Mouse (Mus musculus) layer of hippocampus, adult 9-10 months (tissue): Measurements from ENCODE around the gene Rnf220.

Experiments
- DNase-seq: peaks from one replicate; pipeline ENCODE4 v3.0.0; 2022; ENCODE audit warnings: low spot score

Gene Rnf220

DNA sequence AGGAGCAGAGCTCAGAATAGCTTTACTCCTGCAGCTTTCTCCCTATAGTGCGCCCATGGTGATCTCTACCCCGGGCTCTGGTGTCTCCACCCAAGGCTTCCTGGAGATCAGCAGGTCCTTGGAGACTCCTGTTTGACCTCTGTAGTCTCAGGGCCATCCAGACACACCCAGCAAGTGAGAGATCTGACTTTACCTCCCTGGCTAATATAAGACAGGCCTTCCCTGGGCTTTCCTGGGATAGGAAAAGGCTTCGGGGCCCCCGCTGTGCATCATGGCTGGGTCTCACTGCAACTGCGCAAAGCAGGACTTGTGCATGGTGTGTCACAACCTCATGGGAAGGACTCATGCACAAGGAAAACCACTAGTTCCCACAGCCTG lies 116.3 kb downstream of the Rnf220 start:
- no peak for DNase-seq

- no peak for DNase-seq
Measured at GRCm38 (mm10) chr4:117379803-117380557, 116.9 kb downstream of the Rnf220 start.

- DNase-seq = no peak
Measured at GRCm38 (mm10) chr4:117374078-117374540, 122.7 kb downstream of the Rnf220 start.

DNA sequence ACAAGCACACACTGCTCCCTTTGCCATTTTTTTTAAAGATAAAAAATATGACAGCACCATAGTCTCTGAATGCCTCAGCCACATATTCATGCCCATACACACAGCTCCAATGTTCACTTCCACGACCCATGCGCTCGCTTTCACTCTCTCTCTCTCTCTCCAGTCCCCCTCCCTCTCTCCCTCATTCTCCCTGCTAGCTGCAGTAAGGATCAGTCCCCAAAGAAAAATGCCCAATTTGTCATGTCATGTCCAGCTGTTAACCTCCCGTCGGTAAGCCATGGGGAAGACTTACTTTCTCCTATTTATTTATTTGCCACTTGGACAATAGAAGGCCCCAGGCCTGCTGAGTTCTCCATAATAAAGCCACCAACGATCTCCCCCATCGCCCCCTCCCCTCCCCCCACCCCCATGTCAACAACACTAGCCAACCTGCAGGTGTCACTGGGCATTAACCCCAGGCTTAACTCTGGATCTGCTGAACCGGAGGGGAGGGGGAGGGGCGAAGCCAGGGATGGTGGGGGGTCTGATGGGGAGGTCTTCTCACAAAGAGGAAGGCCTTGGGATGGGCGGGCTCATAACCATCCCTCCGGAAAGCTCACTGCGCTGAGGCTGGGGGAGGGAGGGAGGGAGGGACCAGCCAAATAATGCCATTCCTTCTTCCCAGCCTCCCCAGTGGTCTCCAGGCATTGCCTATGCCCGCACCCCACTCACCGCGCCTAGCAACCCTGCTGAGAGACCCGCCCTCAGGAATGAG lies 123.4 kb downstream of the Rnf220 start:
- DNase-seq = no peak

DNA sequence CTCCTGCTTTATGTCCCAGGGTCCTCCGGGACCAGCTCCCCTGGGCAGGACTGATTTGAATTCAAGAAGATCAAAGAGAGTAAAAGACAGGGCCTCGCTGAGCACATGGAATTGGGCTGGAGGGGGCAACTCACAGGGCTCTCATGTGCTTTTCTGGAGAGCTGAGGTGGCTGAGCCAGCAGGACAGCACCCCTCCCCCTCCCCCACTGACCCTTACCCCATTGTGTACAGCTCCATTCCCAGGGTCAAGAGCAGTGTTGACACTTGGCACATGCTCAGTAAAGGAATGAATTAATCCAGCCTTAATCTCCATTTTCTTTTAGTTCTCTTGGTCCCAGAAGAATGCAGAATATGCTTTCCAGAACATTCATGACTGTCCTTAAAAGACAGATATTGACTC lies 125.0 kb downstream of the Rnf220 start:
- DNase-seq = no peak

- no peak for DNase-seq
Measured at GRCm38 (mm10) chr4:117370354-117370753, 126.5 kb downstream of the Rnf220 start.

- DNase-seq = no peak
Measured at GRCm38 (mm10) chr4:117369571-117369970, 127.3 kb downstream of the Rnf220 start.

GRCm38 (mm10) chr4:117367365-117367764 lies 129.5 kb downstream of the Rnf220 start:
- no peak for DNase-seq

GRCm38 (mm10) chr4:117362085-117362484 lies 134.8 kb downstream of the Rnf220 start:
- no peak for DNase-seq

- DNase-seq = no peak
Measured at GRCm38 (mm10) chr4:117361558-117361873, 135.3 kb downstream of the Rnf220 start.

DNA sequence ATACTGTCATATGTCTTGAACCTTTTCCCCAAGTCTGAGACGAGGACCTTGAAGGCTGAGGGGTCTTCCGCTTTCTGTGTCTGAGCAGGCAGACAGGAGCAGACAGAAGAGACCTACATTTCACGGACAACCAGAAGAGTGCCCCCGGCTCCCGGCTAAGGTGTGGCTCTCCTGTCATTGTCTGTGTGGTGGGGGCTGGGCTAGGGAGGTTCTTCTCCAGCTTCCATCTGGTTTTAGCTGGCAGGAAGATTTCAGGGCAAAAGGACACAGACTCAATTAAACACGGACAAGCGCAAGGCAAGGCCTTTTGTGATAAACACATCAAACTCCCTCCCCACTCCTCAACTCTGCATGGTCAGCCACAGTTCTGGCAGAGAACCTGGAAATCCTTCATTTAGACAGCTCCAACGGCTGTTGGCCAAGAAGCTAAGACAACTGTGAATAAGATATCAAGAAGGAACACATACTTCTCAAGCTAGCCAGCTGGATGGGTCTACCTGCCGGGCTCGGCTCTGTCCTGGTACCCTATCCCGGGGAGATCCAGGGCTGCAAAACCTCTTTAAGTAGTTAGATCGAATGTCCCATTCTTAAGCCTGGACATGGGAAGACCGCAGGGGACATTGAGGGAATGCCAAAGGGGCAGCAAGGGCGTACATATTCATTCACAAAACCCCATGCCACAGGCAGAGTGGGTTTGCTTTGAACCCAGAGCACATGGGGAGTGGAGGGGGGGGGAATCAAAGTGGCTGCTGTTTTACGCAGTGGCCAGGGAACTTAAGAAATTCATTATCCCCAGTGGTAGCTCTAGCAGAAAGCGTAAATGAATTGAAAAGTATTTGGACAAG lies 135.9 kb downstream of the Rnf220 start:
- DNase-seq = no peak

- DNase-seq = no peak
Measured at GRCm38 (mm10) chr4:117359803-117360382, 137.0 kb downstream of the Rnf220 start.

- no peak for DNase-seq
Measured at GRCm38 (mm10) chr4:117357917-117358316, 138.9 kb downstream of the Rnf220 start.

- DNase-seq = no peak
Measured at GRCm38 (mm10) chr4:117357104-117357503, 139.7 kb downstream of the Rnf220 start.

DNA sequence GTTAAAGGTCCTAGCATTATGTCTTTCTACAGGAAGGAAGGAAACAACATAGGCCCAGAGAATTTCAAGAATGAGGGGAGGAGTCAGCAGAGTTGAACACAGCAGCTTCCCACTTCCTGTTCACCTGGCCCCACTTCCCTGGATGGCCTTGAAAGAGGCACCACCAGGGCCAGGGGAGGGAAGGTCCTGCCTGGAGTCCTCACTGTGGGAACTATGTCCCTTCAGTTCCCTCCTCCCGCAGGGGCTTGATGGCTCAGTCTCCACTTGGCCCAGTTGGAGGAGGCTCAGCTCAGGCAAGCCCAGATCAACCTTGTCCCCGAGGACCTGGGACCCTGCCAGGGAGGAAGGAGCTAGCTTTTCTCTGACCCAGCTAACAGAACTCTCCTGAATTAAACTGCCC lies 140.6 kb downstream of the Rnf220 start:
- DNase-seq = no peak

GRCm38 (mm10) chr4:117354651-117355050 lies 142.2 kb downstream of the Rnf220 start:
- DNase-seq = no peak

DNA sequence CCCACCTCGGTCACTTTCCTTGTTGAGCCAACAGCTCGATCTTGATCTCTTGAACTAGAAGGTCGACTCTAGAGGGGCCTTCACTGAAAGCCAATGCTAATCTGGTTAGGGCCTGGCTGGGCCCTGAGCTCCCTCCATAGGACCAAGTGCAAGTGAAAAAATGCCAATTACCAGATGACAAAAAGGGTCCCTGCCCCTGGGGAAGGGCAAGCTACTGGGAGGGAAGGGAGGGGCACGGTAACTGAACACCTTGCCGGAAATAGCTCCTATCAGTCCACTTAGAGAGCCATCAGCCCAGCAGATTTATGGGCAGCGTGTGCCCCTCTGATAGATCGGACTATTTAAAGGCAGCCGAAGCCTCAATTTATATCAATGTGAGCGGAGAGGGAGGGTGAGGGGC lies 143.9 kb downstream of the Rnf220 start:
- DNase-seq = no peak

GRCm38 (mm10) chr4:117352071-117352470 lies 144.8 kb downstream of the Rnf220 start:
- no peak for DNase-seq

GRCm38 (mm10) chr4:117350139-117350693 lies 146.6 kb downstream of the Rnf220 start:
- DNase-seq = no peak

GRCm38 (mm10) chr4:117349327-117349726 lies 147.5 kb downstream of the Rnf220 start:
- no peak for DNase-seq

GRCm38 (mm10) chr4:117346025-117346424 lies 150.8 kb downstream of the Rnf220 start:
- DNase-seq = peak; percentile 24

DNA sequence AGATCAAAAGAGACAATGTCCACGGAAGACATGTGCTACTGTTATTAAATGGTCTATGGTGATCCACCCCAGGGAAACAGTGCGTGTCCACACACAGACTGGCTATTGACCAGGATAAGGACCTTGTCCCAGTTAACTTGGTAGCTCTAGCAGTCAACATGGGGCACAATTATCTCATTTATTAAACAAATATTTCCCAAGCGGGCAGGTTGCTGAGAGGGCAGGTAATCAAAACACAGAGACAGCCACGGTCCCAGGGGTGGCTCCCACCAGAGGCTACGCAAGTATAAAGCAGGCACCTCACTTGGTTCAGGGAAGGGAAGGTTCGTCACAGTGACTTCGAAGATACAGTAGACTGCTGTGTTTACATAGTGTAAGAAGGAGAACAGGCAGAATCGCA lies 153.5 kb downstream of the Rnf220 start:
- no peak for DNase-seq
